Mouse (Mus musculus) liver, postnatal 0 days (tissue): ENCODE measurements at regions not wholly inside any gene's neighbourhood (a gene's known extent, or its start where the extent isn't known, plus 50 kb on each side); places are given as distances from the start of the nearest gene placed in this dataset. TPM values are rescaled to one million over a fixed set of nuclear protein-coding genes. Genes with fewer than 3 reads are reported as not detected.

ENCODE experiments used
- ATAC-seq: fragments of 200-750 bp; cut with Nextera tagmentation; 2 replicates; pipeline ENCODE4 v1.8.0; 2017; ENCODE audit warnings: mild to moderate bottlenecking, moderate library complexity
- DNase-seq: peaks from one replicate; pipeline ENCODE4 v3.0.0-alpha.2; 2016
- H3K27ac ChIP-seq: fragments of 300-500 bp; sonication (generic); 2 replicates; pipeline ENCODE4 v1.5.1; 2014; ENCODE audit warnings: antibody characterized with exemption, moderate library complexity, mild to moderate bottlenecking, low read depth
- H3K27me3 ChIP-seq: fragments of 300-500 bp; sonication (generic); 2 replicates; pipeline ENCODE4 v1.6.1; 2014; ENCODE audit warnings: low read length, control low read depth, mixed read lengths; ENCODE audit not compliant: insufficient read depth
- H3K36me3 ChIP-seq: fragments of 300-500 bp; sonication (generic); replicated peaks from 2 replicates; pipeline ENCODE4 v1.6.1; 2014; ENCODE audit warnings: mild to moderate bottlenecking, control low read depth, low read length, moderate library complexity, mixed read lengths; ENCODE audit not compliant: insufficient read depth
- H3K4me1 ChIP-seq: fragments of 300-500 bp; sonication (generic); 2 replicates; pipeline ENCODE4 v1.6.1; 2014; ENCODE audit warnings: antibody characterized with exemption, mild to moderate bottlenecking, control low read depth; ENCODE audit not compliant: insufficient read depth
- H3K4me2 ChIP-seq: fragments of 300-500 bp; sonication (generic); 2 replicates; pipeline ENCODE4 v1.6.1; 2014; ENCODE audit warnings: low read depth, mild to moderate bottlenecking, low read length, moderate library complexity, mixed read lengths
- H3K4me3 ChIP-seq: fragments of 300-500 bp; sonication (generic); 2 replicates; pipeline ENCODE4 v1.5.1; 2014; ENCODE audit warnings: low read depth, low read length
- H3K9ac ChIP-seq: fragments of 300-500 bp; sonication (generic); replicated peaks from 2 replicates; pipeline ENCODE4 v1.6.1; 2014; ENCODE audit warnings: mild to moderate bottlenecking, moderate library complexity
- H3K9me3 ChIP-seq: fragments of 300-500 bp; sonication (generic); 2 replicates; pipeline ENCODE4 v1.6.1; 2016; ENCODE audit warnings: mild to moderate bottlenecking, control low read depth, low read length, mixed read lengths
- CTCF ChIP-seq: sonication (generic); IDR thresholded peaks from 2 replicates; pipeline ENCODE4 v1.5.1; 2016; ENCODE audit warnings: antibody characterized with exemption, low read depth
- EP300 ChIP-seq: IDR thresholded peaks from 2 replicates; pipeline ENCODE4 v1.6.1; 2016; ENCODE audit warnings: antibody characterized with exemption, low read depth, mild to moderate bottlenecking
- WGBS: fragments of 180-500 bp; shearing (Covaris S2); extraction: QIAGEN DNeasy Blood & Tissue Kit; methylation state at CpG from one replicate; pipeline ENCODE4 v1.1.7; 2014; ENCODE audit not compliant: insufficient replicate concordance; 5-methylcytosine and 5-hydroxymethylcytosine counted together
- microRNA counts: library from miRNA; unstranded; fragments of <30 nt; microRNA quantifications from one replicate; lab custom pipeline; 2015
- microRNA-seq: library from miRNA; unstranded; fragments of <30 nt; microRNA quantifications from one replicate; pipeline ENCODE4, GENCODE M21; 2016

DNA sequence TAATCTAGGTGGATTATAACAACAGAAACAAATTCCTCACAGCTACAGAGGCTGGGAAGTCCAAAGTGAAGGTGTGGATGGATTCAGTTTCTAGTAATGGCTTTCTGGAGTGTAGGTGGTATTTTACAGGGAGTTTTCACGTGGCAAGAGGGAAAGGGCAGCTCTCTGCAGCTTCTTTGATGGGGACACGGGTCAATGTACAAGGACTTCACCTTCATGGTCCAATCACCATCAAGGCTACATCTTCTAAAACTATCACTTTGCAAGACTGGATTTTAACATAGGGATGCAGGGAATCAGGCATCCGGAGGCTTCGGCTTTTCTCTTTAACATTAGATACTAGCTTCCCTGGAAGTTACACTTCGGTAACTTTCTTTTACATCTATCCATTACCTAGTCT lies 642.4 kb upstream of the Tmpo start:
- 75% methylated on average over 5 of the region's 5 CpGs for WGBS
- TF ChIP-seq EP300 (no peak), CTCF (no peak)
- no peak overlapping the region for H3K27ac ChIP-seq
- no peaks in the 10 kb centered on the region for H3K27me3 ChIP-seq
- no peak overlapping the region for H3K4me3 ChIP-seq
- no peaks in the 10 kb centered on the region for H3K4me1 ChIP-seq
- H3K36me3 ChIP-seq, result no peaks in the 10 kb centered on the region
- H3K9ac ChIP-seq, result no peak overlapping the region
- DNase-seq (no peak), ATAC-seq (no peak)
- H3K9me3 ChIP-seq, result no peaks in the 10 kb centered on the region
- no peak overlapping the region for H3K4me2 ChIP-seq

DNA sequence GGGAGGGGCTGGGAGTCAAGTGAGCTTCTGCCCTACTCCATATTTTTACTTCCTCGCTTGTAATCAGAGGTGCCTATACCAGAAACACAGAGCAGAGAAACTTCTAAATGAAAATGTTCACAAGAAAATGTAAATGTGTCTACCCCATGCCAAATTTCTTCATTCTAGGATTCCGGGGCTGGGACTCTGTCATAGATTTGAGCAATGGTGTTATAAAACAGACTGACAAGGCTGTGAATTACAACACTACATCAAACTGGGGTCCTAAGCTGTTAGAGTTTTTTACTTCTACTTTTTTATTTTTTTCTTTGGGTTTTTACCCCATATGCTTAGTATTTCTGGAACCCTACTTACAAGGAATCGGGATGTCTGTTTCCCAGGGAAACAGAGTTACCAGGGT lies 623.8 kb upstream of the Tmpo start:
- no peak for TF ChIP-seq EP300
- no peak for TF ChIP-seq CTCF
- no peak overlapping the region for H3K4me3 ChIP-seq
- no peak overlapping the region for H3K27ac ChIP-seq
- no peak overlapping the region for H3K4me2 ChIP-seq
- WGBS, result 73% methylated on average over 3 of the region's 3 CpGs
- no peaks in the 10 kb centered on the region for H3K27me3 ChIP-seq
- H3K9ac ChIP-seq, result no peak overlapping the region
- ATAC-seq, result no peak
- no peaks in the 10 kb centered on the region for H3K4me1 ChIP-seq
- H3K9me3 ChIP-seq, result no peaks in the 10 kb centered on the region
- no peaks in the 10 kb centered on the region for H3K36me3 ChIP-seq
- DNase-seq, result no peak

MicroRNAs encoded in the stretch of these regions (microRNA counts, 519-probe panel; counts per million panel counts)
- 2,359 counts per million, percentile 21 among the panel's probes with 10 or more counts for microRNA mmu-miR-135a (lab: Ali Mortazavi, UCI)

Small RNA genes lying in the stretch of these regions (microRNA-seq; reads per million reads assigned to microRNA genes)
- gene Gm22582 (not detected), gene Mir1251 (not detected), gene Mir135a-2 (not detected)
